Mouse (Mus musculus) myocyte (in vitro differentiated cells): ENCODE results near the gene Nav3.
"Not testable (repeated sequence)": the region's sequence is repeated elsewhere in the genome, so short reads cannot be mapped to it uniquely, and the experiment has no call there.

Source experiments
- CEBPB ChIP-seq: IDR thresholded peaks from 2 replicates; pipeline ENCODE4 v1.6.1; 2011; ENCODE audit warnings: mild to moderate bottlenecking, moderate library complexity; ENCODE audit not compliant: poor library complexity, insufficient read depth, severe bottlenecking
- E2F4 ChIP-seq: IDR thresholded peaks from one replicate; pipeline ENCODE4 v1.6.1; 2011; ENCODE audit warnings: mild to moderate bottlenecking, control low read depth, moderate library complexity; ENCODE audit not compliant: insufficient read depth
- MYOG ChIP-seq, 3 experiments: IDR thresholded peaks; one replicate each; pipeline ENCODE4 v1.6.1; 2011; ENCODE audit warnings: control low read depth in 2 of 3, low read depth in 2 of 3, mild to moderate bottlenecking in 2 of 3; ENCODE audit not compliant: insufficient read length in 2 of 3, control insufficient read depth in 1 of 3, insufficient read depth in 1 of 3
- POLR2A ChIP-seq: IDR thresholded peaks from one replicate; pipeline ENCODE4 v1.6.1; 2011; ENCODE audit warnings: low read depth, mild to moderate bottlenecking, control low read depth, moderate library complexity; ENCODE audit not compliant: insufficient read length
- POLR2AphosphoS2 ChIP-seq: IDR thresholded peaks from one replicate; pipeline ENCODE4 v1.6.1; 2011; ENCODE audit warnings: low read depth, control low read depth; ENCODE audit not compliant: insufficient read length
- TCF12 ChIP-seq: IDR thresholded peaks from one replicate; pipeline ENCODE4 v1.6.1; 2011; ENCODE audit warnings: mild to moderate bottlenecking, control low read depth; ENCODE audit not compliant: poor library complexity, insufficient read depth, severe bottlenecking
- USF1 ChIP-seq: IDR thresholded peaks from one replicate; pipeline ENCODE4 v1.6.1; 2011; ENCODE audit warnings: low read depth, mild to moderate bottlenecking, control low read depth, moderate library complexity

DNA sequence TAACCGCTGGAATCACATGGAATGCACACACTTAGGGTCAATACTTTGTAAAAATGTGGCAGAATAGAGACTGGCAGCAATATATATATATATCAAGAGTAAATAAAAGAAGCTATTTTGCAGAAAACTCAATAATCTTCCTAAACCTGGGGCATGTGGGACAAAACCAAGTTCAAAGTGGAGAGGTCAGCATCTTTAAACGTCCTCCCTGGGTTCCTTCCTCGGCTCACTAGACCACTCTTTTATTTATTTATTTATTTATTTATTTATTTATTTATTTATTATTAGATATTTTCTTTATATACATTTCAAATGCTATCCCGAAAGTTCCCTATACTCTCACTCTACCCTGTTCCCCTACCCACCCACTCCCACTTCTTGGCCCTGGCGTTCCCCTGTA lies 454.7 kb downstream of the Nav3 start:
- TF ChIP-seq USF1; POLR2AphosphoS2; E2F4; POLR2A; TCF12; MYOG (IDR thresholded peaks at IDR 0.05; ENCODE audit: control insufficient read depth in 1 of 3, insufficient read depth in 1 of 3, insufficient read length in 2 of 3, low read depth in 2 of 3); CEBPB: not testable (repeated sequence)
